Mouse (Mus musculus) liver, embryonic 15.5 days (tissue): ENCODE results near the gene Lmln. TPM values are rescaled to one million over a fixed set of nuclear protein-coding genes. Genes with fewer than 3 reads are reported as not detected.

Source experiments
- microRNA counts: library from miRNA; unstranded; fragments of <30 nt; microRNA quantifications from one replicate; lab custom pipeline; 2016
- microRNA-seq: library from miRNA; unstranded; fragments of <30 nt; microRNA quantifications from one replicate; pipeline ENCODE4, GENCODE M21; 2016
- polyA plus RNA-seq: library from polyadenylated mRNA; unstranded; fragments of >200 nt; fragmentation: Nextera tagmentation; extraction: Ambion mirVana; gene quantifications from 2 replicates; pipeline ENCODE4 v1.2.1, GENCODE M21; 2015

Lmln gene
- polyA plus RNA-seq, 1 experiment from 2014 or later = 0.63 TPM

MicroRNAs encoded within 50 kb of the gene (microRNA counts, 519-probe panel; counts per million panel counts)
- microRNA mmu-miR-1947 (lab: Ali Mortazavi, UCI) = not detected

Small RNA genes lying within 50 kb of the gene (microRNA-seq; reads per million reads assigned to microRNA genes)
- gene Gm22231 = not detected
- gene Mir1947 = 6.1 reads per million, percentile 20 among the genes with 10 or more reads in this experiment

Other genes starting within 250 kb of the Lmln start
- gene Fyttd1, start 185.0 kb upstream of the Lmln start, polyA plus RNA-seq = 21.0 and 26.8 TPM in 2 replicates
- 5.0 and 5.8 TPM in 2 replicates for gene Rubcn, start 184.8 kb upstream of the Lmln start, polyA plus RNA-seq
- gene Lrch3, start 148.4 kb upstream of the Lmln start, polyA plus RNA-seq = 5.7 and 6.2 TPM in 2 replicates
- 0.73 and 0.94 TPM in 2 replicates for gene Iqcg, start 6.3 kb upstream of the Lmln start, polyA plus RNA-seq
- gene Rpl35a, start 6.1 kb upstream of the Lmln start, polyA plus RNA-seq = 445 and 520 TPM in 2 replicates
- gene Osbpl11, start 122.5 kb downstream of the Lmln start, polyA plus RNA-seq = 5.6 and 5.7 TPM in 2 replicates
- gene Snx4, start 188.9 kb downstream of the Lmln start, polyA plus RNA-seq = 21.8 and 22.5 TPM in 2 replicates